Mouse (Mus musculus) forebrain, embryonic 13.5 days (tissue): ENCODE data around the gene Tac2. TPM values are rescaled to one million over a fixed set of nuclear protein-coding genes. Genes with fewer than 3 reads are reported as not detected.
A peak's percentile ranks its signal among the peaks of the same experiment; 100 is the strongest.

Experiments used
- ATAC-seq: fragments of 200-750 bp; cut with Nextera tagmentation; 2 replicates; pipeline ENCODE4 v1.8.0; 2017
- H3K27ac ChIP-seq: fragments of 300-500 bp; sonication (generic); 2 replicates; pipeline ENCODE4 v1.5.1; 2015; ENCODE audit warnings: inconsistent platforms, mild to moderate bottlenecking, moderate library complexity
- H3K27me3 ChIP-seq: fragments of 300-500 bp; sonication (generic); 2 replicates; pipeline ENCODE4 v1.6.1; 2015; ENCODE audit warnings: mild to moderate bottlenecking, inconsistent platforms
- H3K36me3 ChIP-seq: fragments of 300-500 bp; sonication (generic); 2 replicates; pipeline ENCODE4 v1.6.1; 2015; ENCODE audit warnings: mild to moderate bottlenecking, inconsistent platforms; ENCODE audit not compliant: poor library complexity, severe bottlenecking
- H3K4me1 ChIP-seq: fragments of 300-500 bp; sonication (generic); 2 replicates; pipeline ENCODE4 v1.6.1; 2015; ENCODE audit warnings: inconsistent platforms
- H3K4me2 ChIP-seq: fragments of 300-500 bp; sonication (generic); 2 replicates; pipeline ENCODE4 v1.6.1; 2015; ENCODE audit warnings: inconsistent platforms, mild to moderate bottlenecking, moderate library complexity
- H3K4me3 ChIP-seq: fragments of 300-500 bp; sonication (generic); 2 replicates; pipeline ENCODE4 v1.5.1; 2015; ENCODE audit warnings: mild to moderate bottlenecking, inconsistent platforms
- H3K9ac ChIP-seq: fragments of 300-500 bp; sonication (generic); 2 replicates; pipeline ENCODE4 v1.6.1; 2015; ENCODE audit warnings: mild to moderate bottlenecking, inconsistent platforms
- H3K9me3 ChIP-seq: fragments of 300-500 bp; sonication (generic); replicated peaks from 2 replicates; pipeline ENCODE4 v1.6.1; 2016; ENCODE audit warnings: inconsistent platforms
- WGBS: fragments of 180-500 bp; shearing (Covaris S2); methylation state at CpG from one replicate; pipeline ENCODE4 v1.1.7; 2015; 5-methylcytosine and 5-hydroxymethylcytosine counted together
- polyA plus RNA-seq: library from polyadenylated mRNA; unstranded; fragments of >200 nt; fragmentation: Nextera tagmentation; extraction: Ambion mirVana; gene quantifications from 2 replicates; pipeline ENCODE4 v1.2.1, GENCODE M21; 2015

Gene Tac2
- polyA plus RNA-seq, 1 experiment from 2014 or later: 0.35 TPM

GRCm38 (mm10) chr10:127698966-127699365 lies 25.3 kb upstream of the Tac2 start:
- WGBS: 88% methylated on average over 7 of the region's 7 CpGs

GRCm38 (mm10) chr10:127703299-127703698 lies 21.0 kb upstream of the Tac2 start:
- 56% methylated on average over 4 of the region's 4 CpGs for WGBS
- Histone ChIP-seq H3K4me2 (no peak overlapping the region), H3K9ac (no peak overlapping the region), H3K27ac (no peak overlapping the region), H3K27me3 (no peaks in the 10 kb centered on the region), H3K4me1 (no peaks in the 10 kb centered on the region), H3K9me3 (no peaks in the 10 kb centered on the region), H3K4me3 (no peak overlapping the region), H3K36me3 (peaks cover 15% of the 10 kb centered on the region)
- no peak for ATAC-seq

More at GRCm38 (mm10) chr10:127698966-127699365, 25.3 kb upstream of the Tac2 start:
- Histone ChIP-seq H3K9me3 (no peaks in the 10 kb centered on the region), H3K4me1 (no peaks in the 10 kb centered on the region), H3K9ac (no peak overlapping the region), H3K4me2 (no peak overlapping the region), H3K27me3 (no peaks in the 10 kb centered on the region), H3K27ac (no peak overlapping the region), H3K4me3 (no peak overlapping the region), H3K36me3 (peaks cover 47% of the 10 kb centered on the region)
- ATAC-seq: no peak

- no peaks in the 10 kb centered on the region for H3K9me3 ChIP-seq
- H3K36me3 ChIP-seq: peaks cover 5% of the 10 kb centered on the region; the same call in 1 of the 2 replicates
- no peak overlapping the region for H3K27ac ChIP-seq
- WGBS: 57% methylated on average over 2 of the region's 2 CpGs
- no peak overlapping the region for H3K9ac ChIP-seq
- no peaks in the 10 kb centered on the region for H3K4me1 ChIP-seq
- no peak overlapping the region for H3K4me3 ChIP-seq
- no peak for ATAC-seq
- H3K4me2 ChIP-seq: no peak overlapping the region
- no peaks in the 10 kb centered on the region for H3K27me3 ChIP-seq
Measured at GRCm38 (mm10) chr10:127704293-127704692, 20.0 kb upstream of the Tac2 start.

GRCm38 (mm10) chr10:127704766-127705220 lies 19.5 kb upstream of the Tac2 start, which contains the start of gene Myo1a:
TSS of gene Myo1a (plus strand) at chr10:127705170.
- ATAC-seq: no peak
- Histone ChIP-seq H3K9ac (no peak within 1 kb of the TSS), H3K4me2 (no peak within 1 kb of the TSS), H3K9me3 (no peaks in the 10 kb centered on the region), H3K36me3 (0 out of 2 replicates have a peak, but pooled peaks cover 5% of the 10 kb centered on the region), H3K27me3 (no peaks in the 10 kb centered on the region), H3K4me1 (no peaks in the 10 kb centered on the region), H3K27ac (no peak within 1 kb of the TSS), H3K4me3 (no peak within 1 kb of the TSS)
- WGBS: 43% methylated on average over 2 of the region's 2 CpGs

GRCm38 (mm10) chr10:127705783-127706182 lies 18.5 kb upstream of the Tac2 start:
- Histone ChIP-seq H3K4me1 (no peaks in the 10 kb centered on the region), H3K27me3 (no peaks in the 10 kb centered on the region), H3K36me3 (no peaks in the 10 kb centered on the region), H3K27ac (no peak overlapping the region), H3K4me3 (no peak overlapping the region), H3K9ac (no peak overlapping the region), H3K9me3 (no peaks in the 10 kb centered on the region), H3K4me2 (no peak overlapping the region)
- WGBS: 87% methylated on average over 4 of the region's 4 CpGs
- ATAC-seq: no peak

- no peaks in the 10 kb centered on the region for H3K9me3 ChIP-seq
- no peaks in the 10 kb centered on the region for H3K4me1 ChIP-seq
- H3K36me3 ChIP-seq: no peaks in the 10 kb centered on the region
- no peaks in the 10 kb centered on the region for H3K27me3 ChIP-seq
- H3K4me2 ChIP-seq: no peak overlapping the region
- no peak for ATAC-seq
- no peak overlapping the region for H3K27ac ChIP-seq
- WGBS: 88% methylated on average over 7 of the region's 7 CpGs
- no peak overlapping the region for H3K4me3 ChIP-seq
- H3K9ac ChIP-seq: no peak overlapping the region
Measured at GRCm38 (mm10) chr10:127707721-127708120, 16.6 kb upstream of the Tac2 start.

- no peak for ATAC-seq
- H3K27me3 ChIP-seq: no peaks in the 10 kb centered on the region
- H3K4me2 ChIP-seq: no peak overlapping the region
- no peak overlapping the region for H3K9ac ChIP-seq
- 86% methylated on average over 3 of the region's 3 CpGs for WGBS
- no peak overlapping the region for H3K27ac ChIP-seq
- no peaks in the 10 kb centered on the region for H3K4me1 ChIP-seq
- no peaks in the 10 kb centered on the region for H3K36me3 ChIP-seq
- no peak overlapping the region for H3K4me3 ChIP-seq
- H3K9me3 ChIP-seq: no peaks in the 10 kb centered on the region
Measured at GRCm38 (mm10) chr10:127708850-127709370, 15.4 kb upstream of the Tac2 start.

GRCm38 (mm10) chr10:127710331-127710730 lies 13.9 kb upstream of the Tac2 start:
- ATAC-seq: no peak
- no peak overlapping the region for H3K27ac ChIP-seq
- H3K9ac ChIP-seq: no peak overlapping the region
- no peaks in the 10 kb centered on the region for H3K9me3 ChIP-seq
- H3K4me1 ChIP-seq: no peaks in the 10 kb centered on the region
- no peak overlapping the region for H3K4me2 ChIP-seq
- H3K36me3 ChIP-seq: no peaks in the 10 kb centered on the region
- no peak overlapping the region for H3K4me3 ChIP-seq
- 90% methylated on average over 13 of the region's 13 CpGs for WGBS
- no peaks in the 10 kb centered on the region for H3K27me3 ChIP-seq

GRCm38 (mm10) chr10:127712736-127713135 lies 11.5 kb upstream of the Tac2 start:
- Histone ChIP-seq H3K27me3 (no peaks in the 10 kb centered on the region), H3K4me1 (no peaks in the 10 kb centered on the region), H3K4me3 (no peak overlapping the region), H3K27ac (no peak overlapping the region), H3K36me3 (no peaks in the 10 kb centered on the region), H3K4me2 (no peak overlapping the region), H3K9me3 (no peaks in the 10 kb centered on the region), H3K9ac (no peak overlapping the region)
- ATAC-seq: no peak
- 84% methylated on average over 6 of the region's 6 CpGs for WGBS

GRCm38 (mm10) chr10:127721671-127722418 lies 2.4 kb upstream of the Tac2 start:
- ATAC-seq: peak; percentile 55; the same call in 1 of the 2 replicates
- Histone ChIP-seq H3K4me3 (0 out of 2 replicates have a peak overlapping the region, but pooled peaks have one; percentile 6), H3K9me3 (no peaks in the 10 kb centered on the region), H3K27ac (no peak overlapping the region), H3K9ac (peak overlapping the region; percentile 48; the same call in 1 of the 2 replicates), H3K4me2 (peak overlapping the region; percentile 43), H3K27me3 (peaks cover 52% of the 10 kb centered on the region), H3K4me1 (peaks cover 27% of the 10 kb centered on the region), H3K36me3 (no peaks in the 10 kb centered on the region)
- WGBS: 12% methylated on average over 20 of the region's 20 CpGs

- Histone ChIP-seq H3K4me3 (no peak overlapping the region), H3K4me2 (no peak overlapping the region), H3K27me3 (peaks cover 79% of the 10 kb centered on the region), H3K9me3 (no peaks in the 10 kb centered on the region), H3K36me3 (no peaks in the 10 kb centered on the region), H3K9ac (no peak overlapping the region), H3K4me1 (peaks cover 27% of the 10 kb centered on the region), H3K27ac (no peak overlapping the region)
- no peak for ATAC-seq
- 93% methylated on average over 4 of the region's 4 CpGs for WGBS
Measured at GRCm38 (mm10) chr10:127725136-127725535, 858 bp downstream of the Tac2 start.

- Histone ChIP-seq H3K27me3 (peaks cover 75% of the 10 kb centered on the region), H3K9ac (no peak overlapping the region), H3K4me2 (no peak overlapping the region), H3K4me1 (peaks cover 11% of the 10 kb centered on the region), H3K36me3 (no peaks in the 10 kb centered on the region), H3K4me3 (no peak overlapping the region), H3K27ac (no peak overlapping the region), H3K9me3 (no peaks in the 10 kb centered on the region)
- 76% methylated on average over 8 of the region's 8 CpGs for WGBS
- no peak for ATAC-seq
Measured at GRCm38 (mm10) chr10:127728437-127728836, 4.2 kb downstream of the Tac2 start.
